Mouse (Mus musculus) embryonic facial prominence, embryonic 10.5 days (tissue): ENCODE measurements around the gene C1ql4. TPM values are rescaled to one million over a fixed set of nuclear protein-coding genes. Genes with fewer than 3 reads are reported as not detected.
"Not testable (repeated sequence)": the region's sequence is repeated elsewhere in the genome, so short reads cannot be mapped to it uniquely, and the experiment has no call there.

Experiments used
- DNase-seq: peaks from one replicate; pipeline ENCODE4 v3.0.0-alpha.2; 2017; ENCODE audit warnings: low spot score
- H3K27ac ChIP-seq: fragments of 300-500 bp; sonication (generic); replicated peaks from 2 replicates; pipeline ENCODE4 v1.5.1; 2016; ENCODE audit warnings: mild to moderate bottlenecking
- H3K27me3 ChIP-seq: fragments of 300-500 bp; sonication (generic); replicated peaks from 2 replicates; pipeline ENCODE4 v1.6.1; 2016; ENCODE audit warnings: low read depth, mild to moderate bottlenecking; ENCODE audit not compliant: poor library complexity, severe bottlenecking
- H3K36me3 ChIP-seq: fragments of 300-500 bp; sonication (generic); replicated peaks from 2 replicates; pipeline ENCODE4 v1.6.1; 2016; ENCODE audit warnings: mild to moderate bottlenecking, moderate library complexity
- H3K4me1 ChIP-seq: fragments of 300-500 bp; sonication (generic); 2 replicates; pipeline ENCODE4 v1.6.1; 2016
- H3K4me3 ChIP-seq: fragments of 300-500 bp; sonication (generic); 2 replicates; pipeline ENCODE4 v1.5.1; 2016; ENCODE audit warnings: mild to moderate bottlenecking, moderate library complexity
- H3K9me3 ChIP-seq: fragments of 300-500 bp; sonication (generic); 2 replicates; pipeline ENCODE4 v1.6.1; 2016; ENCODE audit warnings: mild to moderate bottlenecking
- WGBS: fragments of 180-500 bp; shearing (Covaris S2); methylation state at CpG from one replicate; pipeline ENCODE4 v1.1.7; 2016; 5-methylcytosine and 5-hydroxymethylcytosine counted together
- polyA plus RNA-seq: library from polyadenylated mRNA; unstranded; fragments of >200 nt; fragmentation: Nextera tagmentation; extraction: Ambion mirVana; gene quantifications from 2 replicates; pipeline ENCODE4 v1.2.1, GENCODE M21; 2016

The C1ql4 gene
- polyA plus RNA-seq, 1 experiment from 2014 or later, result 0.52 TPM

- peaks cover 83% of the 10 kb centered on the region for H3K27me3 ChIP-seq
- no peak overlapping the region for H3K27ac ChIP-seq
- H3K9me3 ChIP-seq, result no peaks in the 10 kb centered on the region
- no peak for DNase-seq
- no peaks in the 10 kb centered on the region for H3K36me3 ChIP-seq
- H3K4me3 ChIP-seq, result no peak overlapping the region
- 10% methylated on average over 9 of the region's 9 CpGs for WGBS
- H3K4me1 ChIP-seq, result peaks cover 42% of the 10 kb centered on the region
These were observed 34.2 kb downstream of the C1ql4 start for GRCm38 (mm10) chr15:99053373-99053772.

- H3K4me1 ChIP-seq, result peaks cover 28% of the 10 kb centered on the region
- no peaks in the 10 kb centered on the region for H3K9me3 ChIP-seq
- WGBS, result 31% methylated on average over 13 of the region's 13 CpGs
- H3K36me3 ChIP-seq, result no peaks in the 10 kb centered on the region
- no peak overlapping the region for H3K27ac ChIP-seq
- peak; percentile 65 for DNase-seq
- no peak overlapping the region for H3K4me3 ChIP-seq
- H3K27me3 ChIP-seq, result peaks cover 63% of the 10 kb centered on the region
These were observed 38.0 kb downstream of the C1ql4 start for GRCm38 (mm10) chr15:99049473-99050253.

GRCm38 (mm10) chr15:99045734-99046133, 41.9 kb downstream of the C1ql4 start:
- WGBS, result 85% methylated on average over 6 of the region's 6 CpGs
- peaks cover 30% of the 10 kb centered on the region for H3K27me3 ChIP-seq
- not testable (repeated sequence) for H3K4me3 ChIP-seq, H3K36me3 ChIP-seq, DNase-seq, H3K27ac ChIP-seq, H3K9me3 ChIP-seq
- peaks cover 17% of the 10 kb centered on the region for H3K4me1 ChIP-seq

- no peak overlapping the region for H3K4me3 ChIP-seq
- no peaks in the 10 kb centered on the region for H3K9me3 ChIP-seq
- no peaks in the 10 kb centered on the region for H3K36me3 ChIP-seq
- peak; percentile 64 for DNase-seq
- no peak overlapping the region for H3K27ac ChIP-seq
- peaks cover 17% of the 10 kb centered on the region for H3K4me1 ChIP-seq
- whole genome bisulfite sequencing, result 53% methylated on average over 3 of the region's 3 CpGs
- H3K27me3 ChIP-seq, result peaks cover 25% of the 10 kb centered on the region
These were observed 42.8 kb downstream of the C1ql4 start for GRCm38 (mm10) chr15:99044854-99045253.

GRCm38 (mm10) chr15:99042334-99042733, 45.3 kb downstream of the C1ql4 start:
- Histone ChIP-seq H3K27me3 (peaks cover 13% of the 10 kb centered on the region), H3K36me3 (peaks cover 12% of the 10 kb centered on the region), H3K4me3 (no peak overlapping the region), H3K4me1 (peaks cover 17% of the 10 kb centered on the region), H3K27ac (no peak overlapping the region), H3K9me3 (no peaks in the 10 kb centered on the region)
- no peak for DNase-seq
- WGBS, result 88% methylated on average over 5 of the region's 5 CpGs

- no peak for DNase-seq
- Histone ChIP-seq H3K36me3 (peaks cover 20% of the 10 kb centered on the region), H3K27me3 (peaks cover 7% of the 10 kb centered on the region; the same call in 1 of the 2 replicates), H3K4me3 (no peak overlapping the region), H3K27ac (no peak overlapping the region), H3K9me3 (no peaks in the 10 kb centered on the region), H3K4me1 (peaks cover 17% of the 10 kb centered on the region)
- 57% methylated on average over 21 of the region's 21 CpGs for WGBS
These were observed 46.4 kb downstream of the C1ql4 start for GRCm38 (mm10) chr15:99040920-99041856.

- Histone ChIP-seq H3K27me3 (peaks cover 7% of the 10 kb centered on the region; the same call in 1 of the 2 replicates), H3K9me3 (no peaks in the 10 kb centered on the region), H3K36me3 (peaks cover 29% of the 10 kb centered on the region), H3K4me3 (no peak overlapping the region), H3K4me1 (peaks cover 15% of the 10 kb centered on the region), H3K27ac (no peak overlapping the region)
- 68% methylated on average over 26 of the region's 26 CpGs for WGBS
- DNase-seq, result no peak
These were observed 47.4 kb downstream of the C1ql4 start for GRCm38 (mm10) chr15:99039996-99040919.

- H3K4me1 ChIP-seq, result 0 out of 2 replicates have a peak, but pooled peaks cover 8% of the 10 kb centered on the region
- DNase-seq, result no peak
- no peak overlapping the region for H3K4me3 ChIP-seq
- no peaks in the 10 kb centered on the region for H3K9me3 ChIP-seq
- peaks cover 7% of the 10 kb centered on the region; the same call in 1 of the 2 replicates for H3K27me3 ChIP-seq
- H3K36me3 ChIP-seq, result peaks cover 38% of the 10 kb centered on the region
- H3K27ac ChIP-seq, result no peak overlapping the region
- 89% methylated on average over 4 of the region's 4 CpGs for WGBS
These were observed 48.3 kb downstream of the C1ql4 start for GRCm38 (mm10) chr15:99039306-99039705.

- Histone ChIP-seq H3K27ac (no peak overlapping the region), H3K4me1 (0 out of 2 replicates have a peak, but pooled peaks cover 8% of the 10 kb centered on the region), H3K4me3 (no peak overlapping the region), H3K9me3 (no peaks in the 10 kb centered on the region), H3K36me3 (peaks cover 40% of the 10 kb centered on the region), H3K27me3 (peaks cover 7% of the 10 kb centered on the region; the same call in 1 of the 2 replicates)
- DNase-seq, result no peak
- 89% methylated on average over 5 of the region's 5 CpGs for WGBS
These were observed 48.8 kb downstream of the C1ql4 start for GRCm38 (mm10) chr15:99038797-99039196.

- H3K4me1 ChIP-seq, result peaks cover 10% of the 10 kb centered on the region
- H3K9me3 ChIP-seq, result no peaks in the 10 kb centered on the region
- H3K27me3 ChIP-seq, result peaks cover 7% of the 10 kb centered on the region; the same call in 1 of the 2 replicates
- WGBS, result 100% methylated on average over 1 of the region's 1 CpGs
- DNase-seq, result no peak
- peaks cover 43% of the 10 kb centered on the region for H3K36me3 ChIP-seq
- H3K27ac ChIP-seq, result no peak overlapping the region
- H3K4me3 ChIP-seq, result no peak overlapping the region
These were observed 49.6 kb downstream of the C1ql4 start for GRCm38 (mm10) chr15:99038025-99038424.

- Histone ChIP-seq H3K9me3 (no peaks in the 10 kb centered on the region), H3K27ac (no peak overlapping the region), H3K36me3 (peaks cover 43% of the 10 kb centered on the region), H3K4me1 (peaks cover 23% of the 10 kb centered on the region), H3K4me3 (no peak overlapping the region), H3K27me3 (no peaks in the 10 kb centered on the region)
- DNase-seq, result no peak
- WGBS, result 94% methylated on average over 8 of the region's 8 CpGs
These were observed 51.2 kb downstream of the C1ql4 start for GRCm38 (mm10) chr15:99036249-99036905.
